Mouse (Mus musculus) myocyte (in vitro differentiated cells): ENCODE measurements around the gene Isoc2b. TPM values are rescaled to one million over a fixed set of nuclear protein-coding genes. Genes with fewer than 3 reads are reported as not detected.
A peak's percentile ranks its signal among the peaks of the same experiment; 100 is the strongest.
"Not testable (repeated sequence)": the region's sequence is repeated elsewhere in the genome, so short reads cannot be mapped to it uniquely, and the experiment has no call there.

Source experiments
- H3K27me3 ChIP-seq: one replicate; pipeline ENCODE4 v1.6.1; 2011; ENCODE audit not compliant: control insufficient read depth, insufficient read depth, insufficient read length
- H3K36me3 ChIP-seq: one replicate; pipeline ENCODE4 v1.6.1; 2011; ENCODE audit not compliant: control insufficient read depth, insufficient read depth
- H3K4me2 ChIP-seq: one replicate; pipeline ENCODE4 v1.6.1; 2011; ENCODE audit warnings: low read depth, control low read depth
- H3K4me3 ChIP-seq: one replicate; pipeline ENCODE4 v1.5.1; 2011; ENCODE audit warnings: mild to moderate bottlenecking, control low read depth, moderate library complexity
- H3K79me2 ChIP-seq: one replicate; pipeline ENCODE4 v1.6.1; 2011; ENCODE audit not compliant: control insufficient read depth, insufficient read depth
- H3ac ChIP-seq: one replicate; pipeline ENCODE4 v1.6.1; 2011; ENCODE audit not compliant: control insufficient read depth, insufficient read length
- CEBPB ChIP-seq: IDR thresholded peaks from 2 replicates; pipeline ENCODE4 v1.6.1; 2011; ENCODE audit warnings: mild to moderate bottlenecking, moderate library complexity; ENCODE audit not compliant: poor library complexity, insufficient read depth, severe bottlenecking
- E2F4 ChIP-seq: IDR thresholded peaks from one replicate; pipeline ENCODE4 v1.6.1; 2011; ENCODE audit warnings: mild to moderate bottlenecking, control low read depth, moderate library complexity; ENCODE audit not compliant: insufficient read depth
- MAX ChIP-seq: IDR thresholded peaks from one replicate; pipeline ENCODE4 v1.6.1; 2011; ENCODE audit warnings: low read depth, mild to moderate bottlenecking, control low read depth
- MYOD1 ChIP-seq, 3 experiments: IDR thresholded peaks; one replicate each; pipeline ENCODE4 v1.6.1; 2011; ENCODE audit warnings: control low read depth in 2 of 3, low read depth in 2 of 3, mild to moderate bottlenecking in 2 of 3, moderate library complexity in 1 of 3; ENCODE audit not compliant: insufficient read length in 2 of 3, control insufficient read depth in 1 of 3
- MYOG ChIP-seq, 3 experiments: IDR thresholded peaks; one replicate each; pipeline ENCODE4 v1.6.1; 2011; ENCODE audit warnings: control low read depth in 2 of 3, low read depth in 2 of 3, mild to moderate bottlenecking in 2 of 3; ENCODE audit not compliant: insufficient read length in 2 of 3, control insufficient read depth in 1 of 3, insufficient read depth in 1 of 3
- POLR2A ChIP-seq: IDR thresholded peaks from one replicate; pipeline ENCODE4 v1.6.1; 2011; ENCODE audit warnings: low read depth, mild to moderate bottlenecking, control low read depth, moderate library complexity; ENCODE audit not compliant: insufficient read length
- POLR2AphosphoS2 ChIP-seq: IDR thresholded peaks from one replicate; pipeline ENCODE4 v1.6.1; 2011; ENCODE audit warnings: low read depth, control low read depth; ENCODE audit not compliant: insufficient read length
- REST ChIP-seq: IDR thresholded peaks from one replicate; pipeline ENCODE4 v1.6.1; 2011; ENCODE audit warnings: mild to moderate bottlenecking, control low read depth, moderate library complexity; ENCODE audit not compliant: insufficient read depth, insufficient read length
- SRF ChIP-seq: IDR thresholded peaks from one replicate; pipeline ENCODE4 v1.6.1; 2011; ENCODE audit warnings: low read depth; ENCODE audit not compliant: control insufficient read depth, insufficient read length
- TCF12 ChIP-seq: IDR thresholded peaks from one replicate; pipeline ENCODE4 v1.6.1; 2011; ENCODE audit warnings: mild to moderate bottlenecking, control low read depth; ENCODE audit not compliant: poor library complexity, insufficient read depth, severe bottlenecking
- TCF3 ChIP-seq: IDR thresholded peaks from one replicate; pipeline ENCODE4 v1.6.1; 2011; ENCODE audit warnings: low read depth, control low read depth; ENCODE audit not compliant: insufficient read length
- USF1 ChIP-seq: IDR thresholded peaks from one replicate; pipeline ENCODE4 v1.6.1; 2011; ENCODE audit warnings: low read depth, mild to moderate bottlenecking, control low read depth, moderate library complexity
- polyA plus RNA-seq: library from polyadenylated mRNA; unstranded; fragments of >200 nt; fragmentation: generic; extraction: Trizol; gene quantifications from one replicate; pipeline ENCODE4 v1.2.1, GENCODE M21; 2012; ENCODE audit warnings: missing spikeins

The Isoc2b gene
- polyA plus RNA-seq, 1 experiment = 0.65 TPM

DNA sequence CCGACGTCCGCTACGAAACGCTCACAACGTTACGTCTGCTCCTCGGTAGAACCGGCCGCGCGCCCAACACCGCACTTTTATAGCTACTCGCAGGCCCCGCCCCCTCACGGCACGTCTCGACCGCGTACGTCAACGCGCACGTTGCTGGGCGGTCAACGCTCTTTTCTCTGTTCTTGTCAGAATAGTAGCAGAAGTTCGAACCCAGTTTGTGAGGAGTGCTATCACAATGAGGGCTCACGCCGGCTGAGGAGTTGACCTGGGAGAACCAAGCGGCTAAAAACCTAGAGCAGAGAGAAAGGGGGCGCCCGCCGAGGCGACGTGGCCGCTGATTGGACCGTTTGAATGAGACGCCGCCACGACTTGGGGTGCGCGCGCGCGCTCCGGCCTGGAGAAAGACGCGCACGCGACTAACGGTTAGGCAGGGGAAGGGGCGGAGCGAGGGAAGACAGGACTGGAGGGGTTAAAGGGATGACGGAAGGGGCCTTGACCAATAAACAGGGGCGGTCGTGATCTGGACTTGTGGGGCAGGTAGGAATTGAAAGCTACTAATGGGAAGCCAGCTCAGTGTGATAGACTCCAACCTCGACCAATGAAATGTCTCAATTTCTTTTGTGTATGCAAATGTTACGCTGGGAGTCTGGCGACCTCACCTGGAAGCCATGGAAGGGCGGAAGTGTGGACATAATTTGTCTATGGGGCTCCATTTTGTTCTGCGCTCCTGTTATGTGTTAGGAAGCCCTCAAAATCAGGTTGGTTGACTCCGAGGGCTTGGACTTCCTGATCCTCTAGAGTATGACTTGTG is 57.6 kb downstream of the Isoc2b start, which contains the start of gene Ube2s:
Gene Ube2s, minus strand, starts transcription at position 288 of the 802 bp plus-strand sequence.
- TF ChIP-seq TCF12 = no peak
- TF ChIP-seq MYOD1 (IDR thresholded peaks at IDR 0.05; ENCODE audit: control insufficient read depth in 1 of 3, insufficient read length in 2 of 3, low read depth in 2 of 3) = no peak
- peak; percentile 68 for TF ChIP-seq POLR2A
- TF ChIP-seq E2F4 = peak; percentile 90
- TF ChIP-seq POLR2AphosphoS2 = peak; percentile 81
- peaks cover 30% of the 10 kb centered on the region for H3K79me2 ChIP-seq
- H3K36me3 ChIP-seq = peaks cover 20% of the 10 kb centered on the region
- peak within 1 kb of the TSS; percentile 86 for H3ac ChIP-seq
- H3K27me3 ChIP-seq = no peaks in the 10 kb centered on the region
- H3K4me2 ChIP-seq = peak within 1 kb of the TSS; percentile 88
- peak within 1 kb of the TSS; percentile 93 for H3K4me3 ChIP-seq

DNA sequence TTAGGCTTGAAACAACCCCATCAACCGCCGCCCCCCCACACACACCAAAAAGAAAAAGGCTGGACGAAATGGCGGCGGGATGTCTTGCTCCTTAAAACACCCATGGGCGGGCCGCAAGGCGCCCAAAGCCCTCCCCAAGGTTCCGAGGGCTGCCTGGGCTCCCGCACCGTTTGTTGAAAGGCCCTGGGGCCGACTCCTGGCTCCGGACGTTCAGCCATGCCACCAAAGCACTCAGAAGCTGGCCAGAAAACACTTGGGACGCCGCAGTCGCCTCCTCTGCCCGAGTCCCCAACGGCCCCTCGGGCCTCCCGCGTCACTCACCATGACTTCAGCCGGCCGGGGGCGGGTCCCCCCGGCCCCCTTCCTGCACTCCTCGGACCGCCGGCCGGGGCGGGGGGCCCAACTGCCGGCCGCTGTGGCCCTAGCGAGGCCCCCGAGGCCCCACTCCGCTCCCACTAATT is 58.2 kb downstream of the Isoc2b start:
- peaks cover 30% of the 10 kb centered on the region for H3K79me2 ChIP-seq
- H3K36me3 ChIP-seq = peaks cover 21% of the 10 kb centered on the region
- peak overlapping the region; percentile 86 for H3K4me2 ChIP-seq
- H3ac ChIP-seq = peak overlapping the region; percentile 86
- no peak for TF ChIP-seq TCF3
- TF ChIP-seq REST = no peak
- TF ChIP-seq USF1 = no peak
- no peak for TF ChIP-seq SRF
- no peak for TF ChIP-seq MYOD1 (IDR thresholded peaks at IDR 0.05; ENCODE audit: control insufficient read depth in 1 of 3, insufficient read length in 2 of 3, low read depth in 2 of 3)
- no peak for TF ChIP-seq POLR2A
- no peak for TF ChIP-seq MYOG (IDR thresholded peaks at IDR 0.05; ENCODE audit: control insufficient read depth in 1 of 3, insufficient read depth in 1 of 3, insufficient read length in 2 of 3, low read depth in 2 of 3)
- no peak for TF ChIP-seq TCF12
- TF ChIP-seq E2F4 = no peak
- TF ChIP-seq MAX = no peak
- TF ChIP-seq POLR2AphosphoS2 = no peak
- TF ChIP-seq CEBPB = no peak
- no peaks in the 10 kb centered on the region for H3K27me3 ChIP-seq
- peak overlapping the region; percentile 93 for H3K4me3 ChIP-seq

DNA sequence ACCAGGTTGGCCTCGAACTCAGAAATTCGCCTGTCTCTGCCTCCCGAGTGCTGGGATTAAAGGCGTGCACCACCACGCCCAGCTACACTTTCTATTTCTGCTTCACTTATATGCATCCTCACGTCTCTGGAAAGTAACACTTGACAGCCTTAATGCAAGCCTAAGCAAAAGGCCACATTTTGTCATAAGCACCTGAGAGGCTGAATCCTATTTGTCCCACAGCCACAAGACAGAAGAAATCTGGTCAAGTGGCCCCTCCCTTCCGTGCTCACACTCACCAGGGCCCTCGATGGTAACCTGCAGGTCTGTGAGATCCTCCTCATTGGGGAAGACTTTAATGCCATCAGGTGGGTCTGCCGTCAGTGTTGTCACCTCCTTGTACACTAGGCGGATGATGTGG is 58.9 kb downstream of the Isoc2b start:
- peak overlapping the region; percentile 86 for H3K4me2 ChIP-seq

DNA sequence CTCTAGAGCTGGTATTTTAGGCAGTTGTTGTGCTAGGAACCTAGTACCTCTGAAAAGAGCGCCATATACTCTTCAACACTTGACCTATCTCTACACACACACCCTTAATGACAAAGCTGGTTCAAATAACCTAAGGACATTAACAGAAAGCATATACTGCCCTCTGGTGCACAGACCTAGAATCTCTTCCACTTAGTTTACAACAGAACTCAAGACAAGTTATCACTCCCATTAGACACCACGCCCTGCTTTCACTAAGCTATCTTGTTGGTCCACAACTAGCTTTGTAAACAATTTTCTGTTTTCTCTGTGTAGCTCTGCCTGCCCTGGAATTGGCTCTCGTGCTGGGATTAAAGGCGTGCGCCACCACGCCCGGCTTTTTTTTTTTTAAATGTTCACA is 63.3 kb downstream of the Isoc2b start:
- no peaks in the 10 kb centered on the region for H3K27me3 ChIP-seq
- H3K36me3 ChIP-seq = peaks cover 30% of the 10 kb centered on the region
- peaks cover 27% of the 10 kb centered on the region for H3K79me2 ChIP-seq
- no peak overlapping the region for H3K4me3 ChIP-seq
- H3ac ChIP-seq = no peak overlapping the region
- TF ChIP-seq TCF3 = no peak
- no peak for TF ChIP-seq CEBPB
- no peak overlapping the region for H3K4me2 ChIP-seq

More for the DNA sequence above, 58.9 kb downstream of the Isoc2b start:
- H3K27me3 ChIP-seq = not testable (repeated sequence)
- Histone ChIP-seq H3K4me3 (peak overlapping the region; percentile 93), H3K79me2 (peaks cover 30% of the 10 kb centered on the region), H3K36me3 (peaks cover 27% of the 10 kb centered on the region), H3ac (peak overlapping the region; percentile 86)

DNA sequence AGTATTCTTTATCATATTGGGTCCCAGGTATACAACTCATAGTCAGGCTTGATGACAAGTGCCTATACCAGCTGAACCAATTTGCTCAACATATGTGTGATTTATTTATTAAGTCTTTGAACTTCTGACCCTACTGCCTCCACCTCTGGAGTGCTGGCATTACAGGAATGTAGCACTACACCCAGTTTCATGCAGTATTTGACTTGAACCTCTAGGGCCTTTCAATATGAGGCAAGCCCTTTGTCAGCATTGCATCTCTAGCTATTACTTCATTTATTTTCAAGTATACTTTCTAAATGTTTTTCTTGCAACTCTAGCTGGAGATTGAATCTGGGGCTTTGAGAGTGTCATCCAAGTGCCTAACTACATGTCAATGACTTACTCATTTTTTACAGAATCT is 67.8 kb downstream of the Isoc2b start:
- TF ChIP-seq MYOD1 (IDR thresholded peaks at IDR 0.05; ENCODE audit: control insufficient read depth in 1 of 3, insufficient read length in 2 of 3, low read depth in 2 of 3) (no peak), POLR2A (no peak), REST (no peak), MAX (no peak), USF1 (no peak), SRF (no peak), TCF12 (no peak), POLR2AphosphoS2 (no peak), E2F4 (no peak), TCF3 (no peak)
- Histone ChIP-seq H3K36me3 (peaks cover 14% of the 10 kb centered on the region), H3K79me2 (no peaks in the 10 kb centered on the region), H3K4me2 (no peak overlapping the region), H3ac (no peak overlapping the region), H3K27me3 (no peaks in the 10 kb centered on the region), H3K4me3 (no peak overlapping the region)
